Mouse (Mus musculus) liver, embryonic 16.5 days (tissue): Measurements from ENCODE around the gene Thrap3. TPM values are rescaled to one million over a fixed set of nuclear protein-coding genes. Genes with fewer than 3 reads are reported as not detected.
A peak's percentile ranks its signal among the peaks of the same experiment; 100 is the strongest.

Source experiments
- ATAC-seq: fragments of 200-750 bp; cut with Nextera tagmentation; 2 replicates; pipeline ENCODE4 v1.8.0; 2017; ENCODE audit warnings: low read depth, mild to moderate bottlenecking, moderate number of reproducible peaks, moderate library complexity
- H3K27ac ChIP-seq: fragments of 300-500 bp; sonication (generic); 2 replicates; pipeline ENCODE4 v1.5.1; 2014; ENCODE audit warnings: mild to moderate bottlenecking, low read length
- H3K27me3 ChIP-seq: fragments of 300-500 bp; sonication (generic); 2 replicates; pipeline ENCODE4 v1.6.1; 2014; ENCODE audit warnings: low read depth, low read length, mixed read lengths; ENCODE audit not compliant: control insufficient read depth, insufficient read depth
- H3K36me3 ChIP-seq: fragments of 300-500 bp; sonication (generic); 2 replicates; pipeline ENCODE4 v1.6.1; 2014; ENCODE audit warnings: mild to moderate bottlenecking; ENCODE audit not compliant: control insufficient read depth, insufficient read depth
- H3K4me1 ChIP-seq: fragments of 300-500 bp; sonication (generic); 2 replicates; pipeline ENCODE4 v1.6.1; 2014; ENCODE audit warnings: low read depth, low read length, mixed read lengths; ENCODE audit not compliant: control insufficient read depth
- H3K4me2 ChIP-seq: fragments of 300-500 bp; sonication (generic); 2 replicates; pipeline ENCODE4 v1.6.1; 2014; ENCODE audit warnings: low read depth, low read length, mixed read lengths
- H3K4me3 ChIP-seq: fragments of 300-500 bp; sonication (generic); 2 replicates; pipeline ENCODE4 v1.5.1; 2014; ENCODE audit warnings: low read depth, mild to moderate bottlenecking, low read length
- H3K9ac ChIP-seq: fragments of 300-500 bp; sonication (generic); 2 replicates; pipeline ENCODE4 v1.6.1; 2014; ENCODE audit warnings: low read depth, low read length
- H3K9me3 ChIP-seq: fragments of 300-500 bp; sonication (generic); replicated peaks from 2 replicates; pipeline ENCODE4 v1.6.1; 2016; ENCODE audit warnings: low read length; ENCODE audit not compliant: control insufficient read depth
- WGBS: fragments of 180-500 bp; shearing (Covaris S2); extraction: QIAGEN DNeasy Blood & Tissue Kit; methylation state at CpG from one replicate; pipeline ENCODE4 v1.1.7; 2014; ENCODE audit not compliant: insufficient replicate concordance; 5-methylcytosine and 5-hydroxymethylcytosine counted together
- polyA plus RNA-seq: library from polyadenylated mRNA; unstranded; fragments of >200 nt; fragmentation: Nextera tagmentation; extraction: Ambion mirVana; gene quantifications from 2 replicates; pipeline ENCODE4 v1.2.1, GENCODE M21; 2015

The Thrap3 gene
- polyA plus RNA-seq, 1 experiment from 2014 or later: 78.4 TPM

DNA sequence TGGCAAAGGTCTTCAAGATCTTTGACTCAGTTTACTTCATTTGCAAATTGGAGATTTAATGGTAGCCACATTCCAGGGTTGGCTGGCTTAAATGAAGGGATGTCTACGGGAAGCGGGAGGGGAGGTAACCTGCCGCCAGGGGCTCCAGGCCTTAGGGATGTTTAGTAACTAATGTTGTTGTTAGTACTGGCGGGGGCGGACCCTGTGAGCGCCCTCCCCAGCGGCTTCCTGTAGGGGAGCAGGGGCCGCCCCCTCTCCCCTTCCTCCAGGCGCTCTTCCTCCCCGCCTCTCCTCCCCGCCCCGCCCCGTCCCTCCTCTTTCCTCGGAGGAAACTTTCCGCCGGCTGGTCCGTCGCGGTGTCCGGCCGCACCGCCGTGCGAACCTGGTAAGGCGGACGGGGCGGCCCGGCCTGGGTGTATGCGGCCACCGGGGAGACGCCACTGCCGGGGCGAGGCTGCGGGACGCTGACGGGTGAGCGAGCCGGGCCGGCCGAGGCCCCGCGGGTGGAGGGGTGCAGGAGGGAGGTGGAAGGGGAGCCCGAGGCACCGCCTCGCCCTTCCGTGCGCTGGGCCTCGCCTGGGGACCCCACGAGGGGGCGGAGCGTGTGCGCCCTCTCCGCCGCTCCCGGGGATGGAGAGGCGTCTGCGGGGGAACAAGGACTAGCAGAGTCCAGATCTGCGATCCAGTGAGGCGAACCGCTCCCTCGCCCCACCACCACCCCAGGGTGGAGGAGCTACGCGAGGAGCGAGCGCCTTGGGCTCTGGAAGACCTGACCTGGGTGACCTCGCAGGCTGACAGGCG, 54.2 kb downstream of the Thrap3 start:
- H3K36me3 ChIP-seq: no peaks in the 10 kb centered on the region
- WGBS: under 1% methylated on average over 54 of the region's 67 CpGs
- peak overlapping the region; percentile 50 for H3K9ac ChIP-seq
- peak overlapping the region; percentile 69 for H3K4me2 ChIP-seq
- peaks cover 27% of the 10 kb centered on the region for H3K27me3 ChIP-seq
- H3K4me1 ChIP-seq: peaks cover 19% of the 10 kb centered on the region
- H3K9me3 ChIP-seq: no peaks in the 10 kb centered on the region; the same call in 1 of the 2 replicates
- peak overlapping the region; percentile 51 for H3K27ac ChIP-seq
- H3K4me3 ChIP-seq: peak overlapping the region; percentile 58
- ATAC-seq: peak; percentile 69

DNA sequence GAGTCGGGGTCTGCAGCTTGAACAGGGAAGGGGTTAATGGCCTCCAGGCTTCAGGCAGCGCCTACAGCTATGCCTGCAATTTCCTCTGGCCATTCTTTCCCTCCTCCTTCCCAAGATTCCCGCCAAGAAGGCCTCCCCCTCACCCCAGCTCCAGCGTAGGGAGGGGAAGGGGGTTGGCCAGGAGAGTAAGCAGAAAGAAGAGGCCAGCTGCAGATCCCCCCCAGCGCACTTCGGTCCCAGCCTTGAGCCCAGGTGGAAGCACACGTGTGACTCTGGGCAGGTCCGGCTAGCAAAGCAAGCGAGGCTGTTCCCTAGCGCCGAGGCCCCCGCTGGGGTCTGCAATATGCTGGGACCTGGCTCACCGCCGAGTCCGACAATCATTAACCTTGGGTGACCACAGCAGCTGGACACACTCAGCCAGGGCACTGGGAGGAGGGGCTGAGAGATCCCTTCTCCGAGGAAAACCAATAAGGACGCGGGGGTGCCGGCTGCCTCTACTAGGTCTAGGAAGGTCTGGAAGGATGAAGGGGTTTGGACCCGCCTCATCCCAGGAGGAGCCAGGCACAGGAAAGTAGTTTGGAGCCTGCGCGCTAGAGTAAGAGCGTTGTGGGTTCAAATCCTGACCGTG, 54.9 kb downstream of the Thrap3 start, which contains the start of gene Eva1b:
TSS of gene Eva1b (plus strand) at position 212 of the 628 bp plus-strand sequence.
- peaks cover 27% of the 10 kb centered on the region for H3K27me3 ChIP-seq
- no peaks in the 10 kb centered on the region; the same call in 1 of the 2 replicates for H3K9me3 ChIP-seq
- H3K4me1 ChIP-seq: peaks cover 19% of the 10 kb centered on the region
- 22% methylated on average over 24 of the region's 24 CpGs for WGBS
- H3K4me3 ChIP-seq: peak within 1 kb of the TSS; percentile 58
- no peaks in the 10 kb centered on the region for H3K36me3 ChIP-seq
- H3K27ac ChIP-seq: peak within 1 kb of the TSS; percentile 51
- H3K4me2 ChIP-seq: peak within 1 kb of the TSS; percentile 69
- ATAC-seq: peak; percentile 79
- H3K9ac ChIP-seq: peak within 1 kb of the TSS; percentile 50

DNA sequence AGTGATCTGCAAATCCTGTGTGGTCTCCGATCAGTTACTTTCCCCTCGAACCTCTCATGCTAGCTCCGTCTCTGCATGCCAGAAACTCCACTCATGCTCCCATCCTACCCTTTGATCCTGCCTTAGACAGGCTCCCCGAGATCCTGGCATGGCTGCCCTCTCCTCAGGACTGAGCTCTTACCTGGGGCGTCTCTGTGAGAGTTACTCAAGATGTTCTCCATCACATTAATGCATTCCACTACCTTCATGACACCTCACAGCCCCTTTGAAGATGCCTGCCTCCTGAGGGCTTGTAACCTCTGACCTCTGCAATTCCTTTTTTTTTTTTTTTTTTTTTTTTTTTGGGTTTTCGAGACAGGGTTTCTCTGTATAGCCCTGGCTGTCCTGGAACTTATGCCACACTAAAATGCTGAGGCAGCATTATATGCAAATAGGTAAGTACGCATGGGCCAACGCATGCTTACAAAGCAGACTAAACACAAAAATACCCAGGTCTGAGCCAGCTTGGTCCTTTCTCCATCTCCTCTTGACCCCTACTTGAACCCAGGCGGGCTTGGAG, 55.5 kb downstream of the Thrap3 start:
- H3K9ac ChIP-seq: no peak overlapping the region
- ATAC-seq: no peak
- no peaks in the 10 kb centered on the region for H3K36me3 ChIP-seq
- no peaks in the 10 kb centered on the region; the same call in 1 of the 2 replicates for H3K9me3 ChIP-seq
- peak overlapping the region; percentile 31; the same call in 1 of the 2 replicates for H3K27ac ChIP-seq
- peak overlapping the region; percentile 69 for H3K4me2 ChIP-seq
- peaks cover 19% of the 10 kb centered on the region for H3K4me1 ChIP-seq
- H3K27me3 ChIP-seq: peaks cover 27% of the 10 kb centered on the region
- H3K4me3 ChIP-seq: no peak overlapping the region
- 51% methylated on average over 9 of the region's 9 CpGs for WGBS

DNA sequence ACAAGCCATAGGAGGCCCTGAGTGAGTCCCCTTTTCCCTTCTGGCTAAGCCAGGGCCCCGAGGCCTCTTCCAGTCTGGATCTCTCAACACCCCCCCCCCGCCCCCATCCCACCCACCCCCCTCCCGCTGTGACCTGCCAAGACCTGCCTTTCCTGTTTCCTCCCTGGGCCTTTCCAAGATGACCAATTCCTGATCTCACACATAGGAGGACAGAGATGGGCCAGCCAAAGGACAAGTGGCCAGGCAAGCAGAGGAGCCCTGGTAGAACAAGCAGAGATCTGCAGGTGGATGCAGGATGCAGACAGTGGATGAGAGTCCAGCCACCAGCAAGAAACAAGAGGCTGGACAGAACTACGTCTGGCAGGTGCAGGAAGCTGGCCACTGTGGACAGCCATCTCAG, 57.2 kb downstream of the Thrap3 start:
- WGBS: 41% methylated on average over 4 of the region's 4 CpGs
- no peak for ATAC-seq
- H3K4me2 ChIP-seq: no peak overlapping the region
- H3K9ac ChIP-seq: no peak overlapping the region
- no peak overlapping the region for H3K27ac ChIP-seq
- no peak overlapping the region for H3K4me3 ChIP-seq
- H3K9me3 ChIP-seq: no peaks in the 10 kb centered on the region; the same call in 1 of the 2 replicates
- H3K4me1 ChIP-seq: peaks cover 17% of the 10 kb centered on the region
- H3K36me3 ChIP-seq: no peaks in the 10 kb centered on the region
- H3K27me3 ChIP-seq: peaks cover 27% of the 10 kb centered on the region

DNA sequence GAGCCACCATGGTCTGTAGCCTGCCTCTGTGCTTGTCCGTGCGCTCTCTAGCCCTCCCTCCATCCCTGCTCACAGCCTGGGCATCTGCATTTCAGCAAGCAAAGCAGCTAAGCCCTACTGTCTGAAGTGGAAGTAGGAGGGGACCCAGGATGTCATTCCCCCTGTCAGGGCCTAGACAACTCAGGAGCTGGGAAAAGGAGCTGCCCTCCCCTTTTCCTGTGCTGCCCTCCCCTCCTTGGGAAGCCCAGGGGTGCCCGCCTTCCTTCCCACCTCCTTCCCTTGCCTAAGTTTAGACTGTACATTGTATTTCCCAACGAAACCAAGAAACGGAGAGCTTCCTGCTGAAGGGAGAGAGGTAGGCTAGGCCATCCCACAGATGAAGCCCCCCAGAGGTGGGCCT, 61.5 kb downstream of the Thrap3 start:
- 63% methylated on average over 5 of the region's 5 CpGs for WGBS
- Histone ChIP-seq H3K4me3 (no peak overlapping the region), H3K36me3 (peaks cover 6% of the 10 kb centered on the region), H3K9me3 (no peaks in the 10 kb centered on the region; the same call in 1 of the 2 replicates), H3K4me1 (no peaks in the 10 kb centered on the region), H3K27ac (no peak overlapping the region; the same call in 1 of the 2 replicates), H3K27me3 (no peaks in the 10 kb centered on the region), H3K9ac (no peak overlapping the region), H3K4me2 (no peak overlapping the region)
- ATAC-seq: no peak

DNA sequence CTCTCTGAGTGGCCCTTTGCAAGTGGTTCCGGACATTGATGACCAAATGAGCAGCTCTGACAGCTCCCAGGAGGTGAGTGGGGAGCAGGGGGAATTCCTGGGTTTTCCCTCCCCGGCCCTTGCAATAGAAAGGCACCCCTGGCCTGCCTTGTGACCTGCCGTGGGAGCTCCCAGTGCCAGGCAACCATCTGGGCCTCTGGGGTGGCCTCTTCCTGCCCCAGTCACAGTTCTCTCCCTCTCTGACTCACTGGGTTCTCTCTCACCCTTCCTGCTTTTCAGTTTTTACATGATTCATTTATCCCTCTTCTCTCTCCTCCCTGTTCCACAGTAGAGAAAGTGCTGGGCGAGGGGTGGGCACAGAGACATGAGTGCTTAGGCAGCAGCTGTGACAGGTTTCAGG, 64.8 kb downstream of the Thrap3 start:
- H3K27me3 ChIP-seq: no peaks in the 10 kb centered on the region
- no peak overlapping the region for H3K27ac ChIP-seq
- H3K9ac ChIP-seq: no peak overlapping the region
- H3K36me3 ChIP-seq: peaks cover 6% of the 10 kb centered on the region
- H3K4me3 ChIP-seq: no peak overlapping the region
- 79% methylated on average over 4 of the region's 4 CpGs for WGBS
- H3K4me2 ChIP-seq: no peak overlapping the region
- no peaks in the 10 kb centered on the region for H3K4me1 ChIP-seq
- H3K9me3 ChIP-seq: no peaks in the 10 kb centered on the region
- ATAC-seq: no peak

DNA sequence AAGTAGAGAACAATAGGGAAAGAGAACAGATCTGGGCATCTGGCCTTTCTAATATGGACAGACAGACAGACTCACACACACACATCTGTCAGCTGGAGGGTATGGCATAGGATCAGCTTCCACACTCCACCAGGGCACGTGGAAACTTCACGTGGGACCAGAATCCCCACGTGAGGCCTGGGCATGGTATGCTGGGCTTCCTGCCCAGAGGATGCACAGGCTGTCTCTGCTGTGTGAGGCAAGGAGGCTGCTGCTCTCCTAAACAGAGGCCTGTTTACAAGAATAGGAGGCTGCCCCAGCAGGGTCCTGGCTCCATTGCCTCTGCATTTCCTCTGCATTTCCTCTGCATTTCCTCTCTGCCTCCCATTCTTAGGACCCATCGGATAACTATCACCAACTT, 67.9 kb downstream of the Thrap3 start:
- H3K9me3 ChIP-seq: no peaks in the 10 kb centered on the region
- H3K4me2 ChIP-seq: no peak overlapping the region
- no peak overlapping the region for H3K4me3 ChIP-seq
- H3K27me3 ChIP-seq: no peaks in the 10 kb centered on the region
- no peak for ATAC-seq
- H3K9ac ChIP-seq: no peak overlapping the region
- no peaks in the 10 kb centered on the region; the same call in 1 of the 2 replicates for H3K4me1 ChIP-seq
- no peak overlapping the region for H3K27ac ChIP-seq
- WGBS: 68% methylated on average over 4 of the region's 4 CpGs
- peaks cover 7% of the 10 kb centered on the region for H3K36me3 ChIP-seq

DNA sequence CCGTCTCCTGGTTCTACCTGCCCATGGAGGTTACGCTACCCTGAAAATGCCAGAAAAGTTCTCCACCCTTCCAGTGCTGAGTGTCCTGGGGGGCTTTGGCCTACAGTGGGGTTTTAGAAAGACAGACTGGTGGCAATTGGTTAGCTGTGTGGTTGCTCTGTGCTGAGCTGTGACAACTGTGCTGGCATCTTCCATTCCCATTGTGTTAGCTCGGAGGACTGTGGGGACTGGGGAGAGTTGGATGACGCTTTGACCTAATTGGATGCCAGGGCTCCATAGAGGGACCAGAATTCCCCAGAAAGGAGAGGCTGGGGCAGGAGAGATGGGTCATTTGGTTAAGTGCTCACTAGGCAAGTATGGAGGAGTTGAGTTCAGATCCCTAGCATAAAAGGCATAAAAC, 68.3 kb downstream of the Thrap3 start:
- no peak overlapping the region for H3K27ac ChIP-seq
- H3K4me1 ChIP-seq: no peaks in the 10 kb centered on the region; the same call in 1 of the 2 replicates
- no peaks in the 10 kb centered on the region for H3K27me3 ChIP-seq
- peaks cover 7% of the 10 kb centered on the region for H3K36me3 ChIP-seq
- H3K9me3 ChIP-seq: no peaks in the 10 kb centered on the region
- H3K9ac ChIP-seq: no peak overlapping the region
- WGBS: 85% methylated on average over 4 of the region's 4 CpGs
- H3K4me2 ChIP-seq: no peak overlapping the region
- no peak for ATAC-seq
- no peak overlapping the region for H3K4me3 ChIP-seq
